Mouse (Mus musculus): ENCODE measurements at regions not wholly inside any gene's neighbourhood (a gene's known extent, or its start where the extent isn't known, plus 50 kb on each side); places are given as distances from the start of the nearest gene placed in this dataset.

- Histone ChIP-seq H3K27me3 (ENCODE audit: control insufficient read depth, insufficient read depth, low read length) (no peaks in the 10 kb centered on the region), H3K36me3 (ENCODE audit: control insufficient read depth, insufficient read depth, low read length) (no peaks in the 10 kb centered on the region), H3K9ac (ENCODE audit: low read depth, low read length) (no peak overlapping the region), H3K4me3 (no peak overlapping the region), H3K79me2 (replicated peaks; ENCODE audit: control insufficient read depth, insufficient read depth, low read length) (peaks cover 1% of the 10 kb centered on the region; the same call in 1 of the 2 replicates), H3K4me1 (ENCODE audit: control insufficient read depth, insufficient read depth, low read length) (no peaks in the 10 kb centered on the region), H3K27ac (no peak overlapping the region)
- intact Hi-C loops (cut with DNase I) = no loop called here
- 63% methylated on average over 10 of the region's 10 CpGs for WGBS
- no peak for DNase-seq
- TF ChIP-seq EP300 (IDR thresholded peaks at IDR 0.05; ENCODE audit: insufficient read depth, low read depth, low read length) (no peak), POLR2A (IDR thresholded peaks at IDR 0.05; ENCODE audit: insufficient read depth, low read depth, low read length) (no peak), CTCF (IDR thresholded peaks at IDR 0.05) (no peak)
These were observed 518.0 kb upstream of the Tmem132c start for GRCm38 (mm10) chr5:126723304-126724295.

- Histone ChIP-seq H3K9ac (ENCODE audit: low read depth, low read length) (no peak overlapping the region), H3K27ac (no peak overlapping the region), H3K27me3 (ENCODE audit: control insufficient read depth, insufficient read depth, low read length) (no peaks in the 10 kb centered on the region), H3K4me1 (ENCODE audit: control insufficient read depth, insufficient read depth, low read length) (no peaks in the 10 kb centered on the region), H3K4me3 (no peak overlapping the region), H3K36me3 (ENCODE audit: control insufficient read depth, insufficient read depth, low read length) (no peaks in the 10 kb centered on the region), H3K79me2 (replicated peaks; ENCODE audit: control insufficient read depth, insufficient read depth, low read length) (peaks cover 1% of the 10 kb centered on the region; the same call in 1 of the 2 replicates)
- WGBS = 58% methylated on average over 9 of the region's 9 CpGs
- intact Hi-C loops (cut with DNase I) = no loop called here
- TF ChIP-seq POLR2A (IDR thresholded peaks at IDR 0.05; ENCODE audit: insufficient read depth, low read depth, low read length) (no peak), CTCF (IDR thresholded peaks at IDR 0.05) (no peak), EP300 (IDR thresholded peaks at IDR 0.05; ENCODE audit: insufficient read depth, low read depth, low read length) (no peak)
- DNase-seq = no peak
These were observed 517.3 kb upstream of the Tmem132c start for GRCm38 (mm10) chr5:126724329-126724728.

- H3K4me1 ChIP-seq (ENCODE audit: control insufficient read depth, insufficient read depth, low read length) = no peaks in the 10 kb centered on the region
- H3K27ac ChIP-seq = no peak overlapping the region
- 6% methylated on average over 7 of the region's 15 CpGs for WGBS
- no peaks in the 10 kb centered on the region for H3K79me2 ChIP-seq (replicated peaks; ENCODE audit: control insufficient read depth, insufficient read depth, low read length)
- H3K36me3 ChIP-seq (ENCODE audit: control insufficient read depth, insufficient read depth, low read length) = no peaks in the 10 kb centered on the region
- H3K4me3 ChIP-seq = no peak overlapping the region
- H3K27me3 ChIP-seq (ENCODE audit: control insufficient read depth, insufficient read depth, low read length) = no peaks in the 10 kb centered on the region
- peak; percentile 6 to 28 for DNase-seq
- intact Hi-C loops (cut with DNase I) = no loop called here
- TF ChIP-seq POLR2A (IDR thresholded peaks at IDR 0.05; ENCODE audit: insufficient read depth, low read depth, low read length) (no peak), CTCF (IDR thresholded peaks at IDR 0.05) (peak; percentile 33), EP300 (IDR thresholded peaks at IDR 0.05; ENCODE audit: insufficient read depth, low read depth, low read length) (no peak)
- no peak overlapping the region for H3K9ac ChIP-seq (ENCODE audit: low read depth, low read length)
These were observed 508.1 kb upstream of the Tmem132c start for GRCm38 (mm10) chr5:126733470-126733869.

GRCm38 (mm10) chr5:126735733-126736132 is 505.9 kb upstream of the Tmem132c start:
- no peaks in the 10 kb centered on the region for H3K27me3 ChIP-seq (ENCODE audit: control insufficient read depth, insufficient read depth, low read length)
- TF ChIP-seq CTCF (IDR thresholded peaks at IDR 0.05) (no peak), EP300 (IDR thresholded peaks at IDR 0.05; ENCODE audit: insufficient read depth, low read depth, low read length) (no peak), POLR2A (IDR thresholded peaks at IDR 0.05; ENCODE audit: insufficient read depth, low read depth, low read length) (no peak)
- no peak overlapping the region for H3K4me3 ChIP-seq
- H3K27ac ChIP-seq = no peak overlapping the region
- no peaks in the 10 kb centered on the region for H3K79me2 ChIP-seq (replicated peaks; ENCODE audit: control insufficient read depth, insufficient read depth, low read length)
- no peaks in the 10 kb centered on the region for H3K4me1 ChIP-seq (ENCODE audit: control insufficient read depth, insufficient read depth, low read length)
- DNase-seq = no peak
- H3K36me3 ChIP-seq (ENCODE audit: control insufficient read depth, insufficient read depth, low read length) = no peaks in the 10 kb centered on the region
- H3K9ac ChIP-seq (ENCODE audit: low read depth, low read length) = no peak overlapping the region
- intact Hi-C loops (cut with DNase I) = no loop called here

- Histone ChIP-seq H3K27ac (no peak overlapping the region), H3K36me3 (ENCODE audit: control insufficient read depth, insufficient read depth, low read length) (no peaks in the 10 kb centered on the region), H3K9ac (ENCODE audit: low read depth, low read length) (no peak overlapping the region), H3K4me3 (no peak overlapping the region), H3K4me1 (ENCODE audit: control insufficient read depth, insufficient read depth, low read length) (no peaks in the 10 kb centered on the region), H3K79me2 (replicated peaks; ENCODE audit: control insufficient read depth, insufficient read depth, low read length) (no peaks in the 10 kb centered on the region), H3K27me3 (ENCODE audit: control insufficient read depth, insufficient read depth, low read length) (no peaks in the 10 kb centered on the region)
- 71% methylated on average over 4 of the region's 4 CpGs for WGBS
- no peak for DNase-seq
- TF ChIP-seq CTCF (IDR thresholded peaks at IDR 0.05) (no peak), POLR2A (IDR thresholded peaks at IDR 0.05; ENCODE audit: insufficient read depth, low read depth, low read length) (no peak), EP300 (IDR thresholded peaks at IDR 0.05; ENCODE audit: insufficient read depth, low read depth, low read length) (no peak)
- intact Hi-C loops (cut with DNase I) = no loop called here
These were observed 503.9 kb upstream of the Tmem132c start for GRCm38 (mm10) chr5:126737681-126738080.

DNA sequence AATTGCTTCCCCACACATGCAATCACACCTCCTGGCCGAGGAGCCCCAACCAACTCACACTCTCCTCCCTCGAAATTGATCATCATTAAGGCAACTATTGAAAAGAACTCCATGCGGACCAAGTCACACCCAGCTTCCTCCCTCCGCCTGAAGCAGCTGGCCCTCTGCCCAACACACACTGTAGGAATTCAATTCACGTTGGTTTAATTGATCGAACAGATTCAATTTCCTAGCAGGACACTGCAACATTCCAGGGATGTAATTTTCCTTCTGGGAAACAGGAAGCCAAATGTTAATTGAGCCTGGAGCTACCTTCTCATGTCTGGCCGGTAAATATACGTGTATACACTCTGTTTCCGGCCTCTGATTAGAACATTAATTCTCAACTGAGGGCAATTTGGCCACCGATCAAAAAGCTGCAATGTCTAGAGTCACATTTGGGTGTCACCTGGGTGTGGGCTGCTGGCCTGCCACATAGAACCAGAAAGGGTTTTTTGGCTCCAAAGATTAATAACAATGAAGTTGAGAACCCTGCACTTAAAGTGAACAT is 500.7 kb upstream of the Tmem132c start:
- Histone ChIP-seq H3K9ac (ENCODE audit: low read depth, low read length) (no peak overlapping the region), H3K79me2 (replicated peaks; ENCODE audit: control insufficient read depth, insufficient read depth, low read length) (no peaks in the 10 kb centered on the region), H3K4me3 (no peak overlapping the region), H3K36me3 (ENCODE audit: control insufficient read depth, insufficient read depth, low read length) (no peaks in the 10 kb centered on the region), H3K27me3 (ENCODE audit: control insufficient read depth, insufficient read depth, low read length) (no peaks in the 10 kb centered on the region), H3K4me1 (ENCODE audit: control insufficient read depth, insufficient read depth, low read length) (no peaks in the 10 kb centered on the region), H3K27ac (no peak overlapping the region)
- intact Hi-C loops (cut with DNase I) = no loop called here
- DNase-seq = no peak
- 49% methylated on average over 10 of the region's 10 CpGs for WGBS
- TF ChIP-seq CTCF (IDR thresholded peaks at IDR 0.05) (no peak), EP300 (IDR thresholded peaks at IDR 0.05; ENCODE audit: insufficient read depth, low read depth, low read length) (no peak), POLR2A (IDR thresholded peaks at IDR 0.05; ENCODE audit: insufficient read depth, low read depth, low read length) (no peak)

All from heart, adult 2 months (tissue).